Mouse (Mus musculus): Measurements from ENCODE around the gene Zfp787.
"Not testable (repeated sequence)": the region's sequence is repeated elsewhere in the genome, so short reads cannot be mapped to it uniquely, and the experiment has no call there.

Gene Zfp787

DNA sequence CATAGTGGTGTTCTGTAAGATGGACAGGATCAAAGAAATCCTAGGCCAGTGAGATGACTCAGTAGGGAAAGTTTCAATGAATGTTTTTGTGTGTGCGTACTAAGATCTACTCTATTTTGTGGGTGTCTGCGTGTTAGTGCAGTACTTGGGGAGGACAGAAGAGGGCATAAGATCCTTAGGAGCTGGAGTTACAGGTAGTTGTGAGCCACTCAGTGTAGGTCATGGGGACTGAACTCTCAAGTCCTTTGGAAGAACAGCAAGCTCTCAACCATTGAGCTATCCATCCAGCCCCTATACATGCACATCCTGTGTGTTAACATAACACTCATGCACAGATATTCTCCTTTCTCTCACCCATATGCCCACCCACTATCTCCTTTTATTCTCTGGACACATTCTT lies 35.7 kb downstream of the Zfp787 start:
- not testable (repeated sequence) for DNase-seq (ENCODE audit: low spot score)

DNA sequence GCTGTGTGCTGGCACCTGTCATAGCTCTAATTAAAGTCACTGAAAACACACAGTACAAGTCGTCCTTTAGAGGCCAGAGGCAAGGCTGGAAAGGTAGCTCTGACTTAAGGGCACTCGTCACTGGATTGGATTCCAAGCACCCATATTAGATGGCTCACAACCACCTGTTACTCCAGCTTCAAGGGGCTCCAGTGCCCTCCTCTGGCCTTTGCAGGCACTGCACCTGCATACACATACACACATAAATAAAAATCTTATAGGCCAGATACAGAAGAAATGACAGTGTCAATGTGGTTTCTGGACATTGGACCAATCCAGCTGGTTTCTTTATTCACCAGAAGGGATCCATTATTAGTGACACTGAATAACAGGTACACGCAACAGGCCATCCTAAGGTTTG lies 36.3 kb downstream of the Zfp787 start:
- no peak for DNase-seq (ENCODE audit: low spot score)

Data from urinary bladder, postnatal 25 days (tissue).